Mouse (Mus musculus) forebrain, embryonic 16.5 days (tissue): Measurements from ENCODE around the gene Tlk1. TPM values are rescaled to one million over a fixed set of nuclear protein-coding genes. Genes with fewer than 3 reads are reported as not detected.

Experiments used
- ATAC-seq: fragments of 200-750 bp; cut with Nextera tagmentation; 2 replicates; pipeline ENCODE4 v1.8.0; 2017; ENCODE audit warnings: mild to moderate bottlenecking, moderate library complexity
- H3K27ac ChIP-seq: fragments of 300-500 bp; sonication (generic); 2 replicates; pipeline ENCODE4 v1.5.1; 2014; ENCODE audit warnings: low read length, control low read depth
- H3K27me3 ChIP-seq: fragments of 300-500 bp; sonication (generic); replicated peaks from 2 replicates; pipeline ENCODE4 v1.6.1; 2014; ENCODE audit warnings: low read length; ENCODE audit not compliant: control insufficient read depth, insufficient read depth
- H3K36me3 ChIP-seq: fragments of 300-500 bp; sonication (generic); 2 replicates; pipeline ENCODE4 v1.6.1; 2014; ENCODE audit not compliant: control insufficient read depth, insufficient read depth
- H3K4me1 ChIP-seq: fragments of 300-500 bp; sonication (generic); replicated peaks from 2 replicates; pipeline ENCODE4 v1.6.1; 2014; ENCODE audit warnings: low read length; ENCODE audit not compliant: control insufficient read depth, insufficient read depth
- H3K4me2 ChIP-seq: fragments of 300-500 bp; sonication (generic); 2 replicates; pipeline ENCODE4 v1.6.1; 2014; ENCODE audit warnings: mild to moderate bottlenecking, low read length, control low read depth
- H3K4me3 ChIP-seq: fragments of 300-500 bp; sonication (generic); replicated peaks from 2 replicates; pipeline ENCODE4 v1.5.1; 2014; ENCODE audit warnings: mild to moderate bottlenecking, low read length, control low read depth
- H3K9ac ChIP-seq: fragments of 300-500 bp; sonication (generic); replicated peaks from 2 replicates; pipeline ENCODE4 v1.6.1; 2014; ENCODE audit warnings: low read depth, low read length, control low read depth
- H3K9me3 ChIP-seq: fragments of 300-500 bp; sonication (generic); 2 replicates; pipeline ENCODE4 v1.6.1; 2016; ENCODE audit warnings: low read length; ENCODE audit not compliant: control insufficient read depth
- WGBS: fragments of 180-500 bp; shearing (Covaris S2); extraction: QIAGEN DNeasy Blood & Tissue Kit; methylation state at CpG from one replicate; pipeline ENCODE4 v1.1.7; 2014; 5-methylcytosine and 5-hydroxymethylcytosine counted together
- polyA plus RNA-seq: library from polyadenylated mRNA; unstranded; fragments of >200 nt; fragmentation: Nextera tagmentation; extraction: Ambion mirVana; gene quantifications from 2 replicates; pipeline ENCODE4 v1.2.1, GENCODE M21; 2015

Tlk1 gene
- polyA plus RNA-seq, 1 experiment from 2014 or later: 19.1 TPM

GRCm38 (mm10) chr2:70695712-70696111, 129.8 kb downstream of the Tlk1 start:
- no peak for ATAC-seq
- Histone ChIP-seq H3K4me2 (no peak overlapping the region), H3K9me3 (no peaks in the 10 kb centered on the region; the same call in 1 of the 2 replicates), H3K27me3 (no peaks in the 10 kb centered on the region), H3K27ac (no peak overlapping the region), H3K36me3 (peaks cover 10% of the 10 kb centered on the region), H3K9ac (no peak overlapping the region), H3K4me3 (no peak overlapping the region), H3K4me1 (no peaks in the 10 kb centered on the region)
- WGBS: 91% methylated on average over 10 of the region's 10 CpGs

DNA sequence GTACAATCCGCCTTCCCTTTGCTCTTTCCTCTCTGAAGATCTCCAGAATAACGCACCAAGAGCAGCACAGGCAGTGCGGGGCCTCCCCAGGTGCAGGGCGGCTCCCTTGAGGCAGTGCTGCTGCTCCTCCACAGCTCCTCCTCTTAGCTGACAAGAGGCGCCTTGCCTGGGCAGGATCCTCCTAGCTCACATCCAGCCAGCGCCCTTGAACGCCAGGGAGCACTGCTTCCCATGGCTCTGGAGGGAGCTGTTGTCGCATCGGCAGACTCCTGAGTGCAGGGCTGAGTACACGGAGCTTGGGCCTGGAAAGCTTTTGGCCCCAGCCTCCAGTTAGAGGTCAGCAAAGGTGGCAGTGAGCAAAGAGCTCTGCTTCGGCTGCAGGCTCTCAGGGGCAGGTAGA, 135.3 kb downstream of the Tlk1 start:
- no peaks in the 10 kb centered on the region for H3K9me3 ChIP-seq
- WGBS: 80% methylated on average over 11 of the region's 11 CpGs
- H3K36me3 ChIP-seq: peaks cover 36% of the 10 kb centered on the region

DNA sequence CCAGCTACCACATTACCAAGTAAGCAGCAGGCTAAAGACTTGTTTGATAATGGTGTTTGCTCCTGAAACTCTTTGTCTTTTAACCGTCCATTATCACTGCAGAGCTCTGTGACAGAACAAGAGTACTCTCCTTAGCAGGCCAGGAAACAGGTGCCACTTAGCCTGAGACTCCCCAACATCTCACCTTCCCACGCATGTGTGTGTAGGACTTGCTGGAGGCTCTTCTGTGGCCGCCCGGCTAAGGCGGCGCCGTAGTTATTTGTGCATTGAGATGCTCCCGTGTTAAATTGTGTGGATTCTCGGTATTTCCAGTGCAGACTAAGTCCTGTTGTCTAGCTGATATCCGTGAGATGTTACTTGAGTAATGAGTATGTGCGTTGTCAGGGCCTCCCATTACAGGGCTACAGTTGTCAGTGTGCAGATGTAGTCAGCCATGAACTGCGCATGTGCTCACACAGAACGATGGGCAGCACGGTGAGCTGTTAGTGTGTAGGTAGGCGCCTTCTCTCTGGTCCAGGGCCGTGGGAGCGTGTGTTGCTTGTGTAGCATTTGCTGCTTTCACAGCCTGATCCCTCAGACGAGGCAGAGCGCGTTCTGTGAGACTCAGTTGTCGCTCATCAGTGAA, 137.0 kb downstream of the Tlk1 start:
- 94% methylated on average over 21 of the region's 21 CpGs for WGBS
- no peak overlapping the region for H3K4me3 ChIP-seq

More for the DNA sequence above, 135.3 kb downstream of the Tlk1 start:
- no peak overlapping the region for H3K27ac ChIP-seq
- H3K4me1 ChIP-seq: no peaks in the 10 kb centered on the region
- no peaks in the 10 kb centered on the region for H3K27me3 ChIP-seq
- H3K4me2 ChIP-seq: no peak overlapping the region
- no peak for ATAC-seq
- H3K9ac ChIP-seq: no peak overlapping the region
- H3K4me3 ChIP-seq: no peak overlapping the region

DNA sequence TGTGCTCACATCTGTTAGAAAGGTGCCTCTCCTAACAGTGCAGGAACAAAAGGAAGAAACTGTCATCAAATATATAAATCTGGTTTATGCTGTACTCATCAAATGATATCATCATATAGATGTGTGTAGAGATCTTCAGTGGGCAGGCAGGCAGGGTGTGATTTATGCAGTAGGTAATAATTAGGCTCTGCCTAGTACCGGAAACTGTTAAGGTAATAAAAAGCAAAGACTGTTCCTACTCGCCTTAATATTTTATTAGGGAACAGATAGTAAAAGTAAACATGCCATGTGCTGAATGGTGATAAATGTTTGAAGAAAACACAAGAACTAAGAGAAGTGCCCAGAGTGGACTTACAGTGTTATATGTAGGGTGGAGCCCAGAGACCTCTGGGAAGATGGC, 143.2 kb downstream of the Tlk1 start:
- 92% methylated on average over 2 of the region's 2 CpGs for WGBS
- Histone ChIP-seq H3K27ac (no peak overlapping the region), H3K9ac (no peak overlapping the region), H3K4me3 (no peak overlapping the region), H3K9me3 (no peaks in the 10 kb centered on the region), H3K27me3 (no peaks in the 10 kb centered on the region), H3K4me2 (no peak overlapping the region), H3K4me1 (no peaks in the 10 kb centered on the region), H3K36me3 (peaks cover 40% of the 10 kb centered on the region)
- no peak for ATAC-seq

More for the DNA sequence above, 137.0 kb downstream of the Tlk1 start:
- Histone ChIP-seq H3K4me1 (no peaks in the 10 kb centered on the region), H3K36me3 (peaks cover 41% of the 10 kb centered on the region), H3K27ac (no peak overlapping the region), H3K9ac (no peak overlapping the region), H3K27me3 (no peaks in the 10 kb centered on the region), H3K9me3 (no peaks in the 10 kb centered on the region), H3K4me2 (no peak overlapping the region)
- ATAC-seq: no peak

DNA sequence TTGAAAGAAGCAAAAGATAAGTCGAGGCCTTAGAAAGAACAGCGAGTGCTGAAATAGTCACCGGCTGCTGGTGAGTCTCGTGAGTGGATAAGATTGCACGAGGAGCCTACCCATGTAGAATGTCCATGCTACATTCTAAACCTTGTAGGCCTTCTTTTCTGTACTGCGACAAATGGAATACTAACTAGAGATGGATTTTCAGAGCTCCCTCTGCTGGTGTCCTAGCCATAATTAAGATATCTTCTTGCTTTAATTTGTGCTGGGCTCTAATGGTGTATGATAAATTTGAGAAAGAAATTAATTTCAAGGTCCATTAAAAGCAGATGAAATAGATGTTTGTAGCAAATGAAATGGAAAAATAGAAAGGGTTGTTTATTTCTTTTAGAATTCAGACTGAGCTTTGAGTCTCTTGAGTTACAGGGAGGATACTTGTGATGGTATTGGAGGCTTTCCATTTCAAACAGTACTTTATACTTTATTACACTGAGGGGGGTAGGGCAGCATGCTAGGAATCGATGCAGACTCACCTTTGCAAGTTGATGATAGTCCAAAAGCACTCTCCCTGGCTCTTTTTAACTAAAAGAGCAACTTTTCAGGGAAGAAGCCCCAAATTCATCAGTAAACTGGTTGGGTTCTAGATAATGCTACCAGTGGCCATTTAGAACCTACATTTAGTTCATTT, 151.9 kb downstream of the Tlk1 start:
- Histone ChIP-seq H3K27me3 (no peaks in the 10 kb centered on the region), H3K9me3 (no peaks in the 10 kb centered on the region), H3K36me3 (peaks cover 6% of the 10 kb centered on the region), H3K9ac (no peak overlapping the region), H3K4me2 (no peak overlapping the region), H3K4me3 (no peak overlapping the region), H3K27ac (no peak overlapping the region), H3K4me1 (no peaks in the 10 kb centered on the region)
- 80% methylated on average over 7 of the region's 7 CpGs for WGBS
- no peak for ATAC-seq

- WGBS: 78% methylated on average over 2 of the region's 2 CpGs
- Histone ChIP-seq H3K27me3 (no peaks in the 10 kb centered on the region), H3K27ac (no peak overlapping the region), H3K4me2 (no peak overlapping the region), H3K36me3 (no peaks in the 10 kb centered on the region), H3K4me3 (no peak overlapping the region), H3K4me1 (no peaks in the 10 kb centered on the region), H3K9ac (no peak overlapping the region), H3K9me3 (no peaks in the 10 kb centered on the region)
- no peak for ATAC-seq
Measured at GRCm38 (mm10) chr2:70672476-70672875, 153.1 kb downstream of the Tlk1 start.

DNA sequence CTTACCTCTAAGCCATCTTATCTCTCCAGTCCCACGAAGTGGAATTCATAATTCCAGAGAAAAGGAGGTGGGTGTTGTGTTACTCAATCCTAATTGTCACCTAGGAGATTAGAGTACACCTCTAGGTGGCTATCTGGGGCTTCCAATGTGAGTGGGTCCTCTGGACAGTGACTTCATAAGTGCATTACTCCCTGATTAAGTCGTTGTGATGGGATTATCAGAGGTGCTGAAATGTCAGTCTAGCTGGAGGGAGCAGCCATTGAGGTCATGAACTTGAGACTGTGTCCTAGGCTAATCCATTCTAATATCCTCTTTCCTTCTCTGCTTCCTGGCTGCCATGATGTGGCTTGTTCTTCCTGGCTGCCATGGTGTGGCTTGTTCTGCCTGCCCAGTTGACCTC, 155.6 kb downstream of the Tlk1 start:
- ATAC-seq: no peak
- Histone ChIP-seq H3K4me3 (no peak overlapping the region), H3K27ac (no peak overlapping the region), H3K27me3 (no peaks in the 10 kb centered on the region), H3K36me3 (no peaks in the 10 kb centered on the region), H3K4me1 (no peaks in the 10 kb centered on the region), H3K9me3 (no peaks in the 10 kb centered on the region), H3K9ac (no peak overlapping the region), H3K4me2 (no peak overlapping the region)
- WGBS: 75% methylated on average over 2 of the region's 2 CpGs

GRCm38 (mm10) chr2:70669241-70669640, 156.3 kb downstream of the Tlk1 start:
- Histone ChIP-seq H3K36me3 (no peaks in the 10 kb centered on the region), H3K4me2 (no peak overlapping the region), H3K9me3 (no peaks in the 10 kb centered on the region), H3K4me3 (no peak overlapping the region), H3K4me1 (no peaks in the 10 kb centered on the region), H3K27me3 (no peaks in the 10 kb centered on the region), H3K9ac (no peak overlapping the region), H3K27ac (no peak overlapping the region)
- 82% methylated on average over 2 of the region's 2 CpGs for WGBS
- no peak for ATAC-seq

- Histone ChIP-seq H3K36me3 (no peaks in the 10 kb centered on the region), H3K27me3 (no peaks in the 10 kb centered on the region), H3K27ac (no peak overlapping the region), H3K9ac (no peak overlapping the region), H3K4me3 (no peak overlapping the region), H3K4me1 (peaks cover 15% of the 10 kb centered on the region), H3K4me2 (no peak overlapping the region), H3K9me3 (no peaks in the 10 kb centered on the region)
- ATAC-seq: no peak
- 86% methylated on average over 7 of the region's 7 CpGs for WGBS
Measured at GRCm38 (mm10) chr2:70667016-70667415, 158.5 kb downstream of the Tlk1 start.
